Mouse (Mus musculus) neural tube, embryonic 12.5 days (tissue): ENCODE measurements around the gene Maff. TPM values are rescaled to one million over a fixed set of nuclear protein-coding genes. Genes with fewer than 3 reads are reported as not detected.

ENCODE experiments used
- ATAC-seq: fragments of 200-750 bp; cut with Nextera tagmentation; 2 replicates; pipeline ENCODE4 v1.8.0; 2017; ENCODE audit warnings: low read depth, mild to moderate bottlenecking, moderate TSS enrichment, moderate library complexity; ENCODE audit not compliant: low FRiP score
- H3K27ac ChIP-seq: fragments of 300-500 bp; sonication (generic); 2 replicates; pipeline ENCODE4 v1.5.1; 2016
- H3K27me3 ChIP-seq: fragments of 300-500 bp; sonication (generic); replicated peaks from 2 replicates; pipeline ENCODE4 v1.6.1; 2016; ENCODE audit warnings: mild to moderate bottlenecking
- H3K36me3 ChIP-seq: fragments of 300-500 bp; sonication (generic); 2 replicates; pipeline ENCODE4 v1.6.1; 2016; ENCODE audit warnings: mild to moderate bottlenecking
- H3K4me1 ChIP-seq: fragments of 300-500 bp; sonication (generic); 2 replicates; pipeline ENCODE4 v1.6.1; 2016
- H3K4me2 ChIP-seq: fragments of 300-500 bp; sonication (generic); replicated peaks from 2 replicates; pipeline ENCODE4 v1.6.1; 2016; ENCODE audit warnings: mild to moderate bottlenecking
- H3K4me3 ChIP-seq: fragments of 300-500 bp; sonication (generic); 2 replicates; pipeline ENCODE4 v1.5.1; 2016
- H3K9ac ChIP-seq: fragments of 300-500 bp; sonication (generic); 2 replicates; pipeline ENCODE4 v1.6.1; 2016; ENCODE audit warnings: mild to moderate bottlenecking
- H3K9me3 ChIP-seq: fragments of 300-500 bp; sonication (generic); 2 replicates; pipeline ENCODE4 v1.6.1; 2016; ENCODE audit warnings: mild to moderate bottlenecking
- WGBS: fragments of 180-500 bp; shearing (Covaris S2); methylation state at CpG from one replicate; pipeline ENCODE4 v1.1.7; 2016; 5-methylcytosine and 5-hydroxymethylcytosine counted together
- polyA plus RNA-seq: library from polyadenylated mRNA; unstranded; fragments of >200 nt; fragmentation: Nextera tagmentation; extraction: Ambion mirVana; gene quantifications from 2 replicates; pipeline ENCODE4 v1.2.1, GENCODE M21; 2016

Gene Maff
- polyA plus RNA-seq, 1 experiment from 2014 or later = 1.4 TPM

GRCm38 (mm10) chr15:79369452-79370280 lies 23.2 kb downstream of the Maff start:
- Histone ChIP-seq H3K9me3 (no peaks in the 10 kb centered on the region), H3K4me2 (no peak overlapping the region), H3K36me3 (peaks cover 75% of the 10 kb centered on the region), H3K4me3 (no peak overlapping the region), H3K27ac (no peak overlapping the region), H3K27me3 (no peaks in the 10 kb centered on the region), H3K4me1 (peaks cover 5% of the 10 kb centered on the region; the same call in 1 of the 2 replicates), H3K9ac (no peak overlapping the region)
- WGBS = 82% methylated on average over 15 of the region's 15 CpGs
- no peak for ATAC-seq

DNA sequence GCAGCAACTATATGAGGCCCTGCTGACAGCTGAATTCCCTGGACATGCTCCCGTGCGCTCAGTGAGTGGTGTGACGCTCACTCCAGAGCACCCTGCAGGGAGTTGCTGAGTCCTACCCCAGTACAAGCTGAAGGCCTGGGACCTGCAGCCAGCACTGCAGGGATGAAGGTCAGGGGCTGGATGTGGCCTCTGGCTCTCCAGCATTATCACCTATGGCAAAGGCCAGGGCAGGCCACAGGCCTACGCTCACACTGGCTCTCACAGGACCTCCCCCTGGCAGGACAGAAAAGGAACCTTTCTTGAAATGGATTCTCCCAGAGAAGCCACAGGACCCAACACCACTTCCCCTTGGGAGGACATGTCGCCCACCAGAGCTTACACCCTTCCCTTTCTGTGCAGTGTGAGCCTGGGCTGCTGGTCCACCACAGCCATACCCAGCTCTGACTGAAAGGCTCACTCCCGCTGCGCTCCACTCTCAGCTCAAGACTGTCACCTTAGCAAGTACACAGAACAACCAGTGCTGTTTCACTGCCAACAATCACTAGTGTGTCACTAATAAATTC lies 23.9 kb downstream of the Maff start:
- WGBS = 83% methylated on average over 7 of the region's 7 CpGs
- no peak overlapping the region for H3K4me2 ChIP-seq
- no peaks in the 10 kb centered on the region for H3K27me3 ChIP-seq
- peaks cover 5% of the 10 kb centered on the region; the same call in 1 of the 2 replicates for H3K4me1 ChIP-seq
- no peak overlapping the region for H3K27ac ChIP-seq
- peaks cover 73% of the 10 kb centered on the region for H3K36me3 ChIP-seq
- no peak overlapping the region for H3K9ac ChIP-seq
- no peak overlapping the region for H3K4me3 ChIP-seq
- ATAC-seq = no peak
- no peaks in the 10 kb centered on the region for H3K9me3 ChIP-seq

- H3K9ac ChIP-seq = no peak overlapping the region
- H3K27ac ChIP-seq = no peak overlapping the region
- no peak overlapping the region for H3K4me3 ChIP-seq
- WGBS = 54% methylated on average over 3 of the region's 3 CpGs
- no peak overlapping the region for H3K4me2 ChIP-seq
- H3K9me3 ChIP-seq = no peaks in the 10 kb centered on the region
- H3K36me3 ChIP-seq = peaks cover 67% of the 10 kb centered on the region
- no peaks in the 10 kb centered on the region for H3K27me3 ChIP-seq
- no peak for ATAC-seq
- 0 out of 2 replicates have a peak, but pooled peaks cover 4% of the 10 kb centered on the region for H3K4me1 ChIP-seq
Observed at GRCm38 (mm10) chr15:79374760-79375159, 28.3 kb downstream of the Maff start.

DNA sequence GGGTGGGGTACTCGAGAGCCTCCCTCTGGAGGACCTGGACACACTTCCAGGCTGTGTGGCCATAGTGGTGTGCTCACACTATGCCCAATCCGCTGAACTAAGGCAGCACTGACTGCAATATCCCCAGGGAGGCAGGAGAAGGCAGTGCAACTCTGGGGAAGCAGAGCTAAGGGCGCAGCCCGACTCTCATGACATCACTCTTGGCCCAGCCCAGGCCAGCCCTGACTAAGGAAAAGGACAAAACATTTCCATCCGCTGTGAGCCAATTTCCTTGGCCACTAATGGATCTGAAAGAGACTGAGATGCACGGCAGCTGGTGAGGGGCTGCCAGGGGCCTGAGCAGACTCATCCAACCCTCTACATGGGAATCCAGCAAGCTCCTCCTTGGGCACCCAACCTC lies 31.3 kb downstream of the Maff start:
- WGBS = 89% methylated on average over 6 of the region's 6 CpGs
- peaks cover 48% of the 10 kb centered on the region for H3K36me3 ChIP-seq
- no peak overlapping the region for H3K27ac ChIP-seq
- no peaks in the 10 kb centered on the region for H3K27me3 ChIP-seq
- H3K4me3 ChIP-seq = no peak overlapping the region
- no peak overlapping the region for H3K9ac ChIP-seq
- 0 out of 2 replicates have a peak, but pooled peaks cover 4% of the 10 kb centered on the region for H3K4me1 ChIP-seq
- H3K9me3 ChIP-seq = no peaks in the 10 kb centered on the region
- no peak for ATAC-seq
- no peak overlapping the region for H3K4me2 ChIP-seq

DNA sequence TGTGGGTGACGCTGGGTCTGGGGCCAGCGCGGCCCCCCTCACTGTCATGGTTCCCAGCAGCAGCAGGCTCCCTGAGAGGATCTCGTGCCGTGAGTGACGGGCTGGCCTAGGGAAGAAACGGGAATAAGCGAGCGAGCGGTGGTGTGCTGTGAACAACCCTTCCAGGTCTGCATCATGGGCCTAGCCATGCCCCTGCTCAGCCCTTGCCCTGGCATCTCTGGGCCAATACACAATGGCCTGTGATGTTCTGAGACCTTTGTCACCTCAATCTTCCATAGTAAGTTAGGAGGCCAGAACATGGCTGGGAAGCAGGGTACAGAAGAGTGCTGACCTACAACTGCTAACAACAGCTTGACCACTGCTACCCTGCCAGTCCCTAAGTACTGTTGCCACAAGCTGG lies 32.2 kb downstream of the Maff start:
- ATAC-seq = no peak
- Histone ChIP-seq H3K27me3 (no peaks in the 10 kb centered on the region), H3K27ac (no peak overlapping the region), H3K4me3 (no peak overlapping the region), H3K4me1 (0 out of 2 replicates have a peak, but pooled peaks cover 4% of the 10 kb centered on the region), H3K9ac (no peak overlapping the region), H3K4me2 (no peak overlapping the region), H3K9me3 (no peaks in the 10 kb centered on the region), H3K36me3 (peaks cover 44% of the 10 kb centered on the region)
- 93% methylated on average over 10 of the region's 10 CpGs for WGBS

DNA sequence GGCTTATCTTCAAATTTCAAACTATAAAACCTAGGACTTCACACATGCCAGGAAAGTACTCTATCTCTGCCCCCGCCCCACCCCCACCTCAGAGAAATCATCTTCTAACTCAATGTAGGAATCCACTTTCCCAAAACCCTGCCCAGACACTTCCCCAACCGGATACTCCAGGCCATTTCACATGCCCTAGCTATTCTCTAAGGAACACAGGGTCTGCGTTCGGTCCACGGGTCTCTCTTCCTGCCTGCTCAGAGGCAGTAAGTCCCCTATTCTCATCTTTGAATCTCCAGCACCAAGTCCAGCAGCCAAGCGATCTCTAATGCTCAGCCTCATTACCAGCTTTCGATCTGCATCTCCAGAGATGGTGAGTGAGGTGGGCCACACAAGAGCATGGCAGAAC lies 33.2 kb downstream of the Maff start:
- Histone ChIP-seq H3K4me2 (no peak overlapping the region), H3K36me3 (peaks cover 36% of the 10 kb centered on the region), H3K9me3 (no peaks in the 10 kb centered on the region), H3K27ac (no peak overlapping the region), H3K4me1 (0 out of 2 replicates have a peak, but pooled peaks cover 4% of the 10 kb centered on the region), H3K4me3 (no peak overlapping the region), H3K9ac (no peak overlapping the region), H3K27me3 (no peaks in the 10 kb centered on the region)
- 94% methylated on average over 7 of the region's 7 CpGs for WGBS
- ATAC-seq = no peak

DNA sequence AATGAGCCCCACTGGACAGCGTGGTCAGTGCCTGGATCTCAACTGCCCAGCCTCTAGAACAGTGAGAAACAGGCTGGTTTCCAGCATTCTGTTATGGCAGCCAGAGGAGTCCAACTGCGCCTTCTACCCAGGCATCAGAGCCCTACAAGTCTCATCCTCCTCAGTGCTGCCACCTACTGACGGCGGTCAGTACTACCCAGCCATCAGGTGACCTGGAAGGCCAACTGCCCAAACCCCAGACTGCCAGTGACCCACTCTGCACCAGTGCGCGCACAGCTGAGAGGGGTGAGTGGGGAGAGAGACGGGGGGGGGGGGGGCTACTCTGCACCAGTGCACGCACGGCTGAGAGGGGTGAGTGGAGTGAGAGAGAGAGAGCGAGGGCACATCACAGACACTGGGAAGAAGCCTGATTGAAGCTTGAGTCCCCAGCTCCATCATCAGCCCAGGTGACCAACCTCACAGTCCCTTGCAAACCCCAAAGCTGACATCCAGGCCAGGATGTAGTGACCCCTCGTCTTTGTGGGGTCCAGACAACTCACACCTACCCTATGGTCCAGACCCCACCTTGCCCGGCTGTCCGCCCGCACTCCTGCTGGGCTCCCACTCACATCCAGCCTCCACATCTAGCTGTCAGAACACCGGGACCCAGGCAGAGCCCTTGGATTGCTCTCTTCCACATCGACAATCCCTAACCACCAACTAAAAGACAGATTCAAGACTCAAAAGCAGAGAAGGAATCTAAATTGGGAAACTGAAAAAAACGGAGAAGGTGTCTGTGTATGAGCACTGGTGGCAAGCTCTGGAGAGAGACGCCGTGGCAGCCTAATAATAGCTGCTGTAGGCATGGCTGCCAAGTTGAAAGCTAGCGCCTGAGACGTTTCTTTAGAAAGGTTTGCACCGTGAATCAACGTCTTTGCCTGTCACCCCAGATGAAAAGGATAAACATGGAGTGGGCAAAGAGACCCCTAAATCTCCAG lies 34.3 kb downstream of the Maff start:
- H3K27me3 ChIP-seq = no peaks in the 10 kb centered on the region
- WGBS = 59% methylated on average over 21 of the region's 23 CpGs
- no peak overlapping the region for H3K27ac ChIP-seq
- peak; percentile 44; the same call in 1 of the 2 replicates for ATAC-seq
- peaks cover 27% of the 10 kb centered on the region for H3K36me3 ChIP-seq
- H3K9me3 ChIP-seq = no peaks in the 10 kb centered on the region
- H3K4me2 ChIP-seq = no peak overlapping the region
- 0 out of 2 replicates have a peak, but pooled peaks cover 4% of the 10 kb centered on the region for H3K4me1 ChIP-seq
- H3K9ac ChIP-seq = no peak overlapping the region
- H3K4me3 ChIP-seq = no peak overlapping the region

GRCm38 (mm10) chr15:79381644-79382043 lies 35.2 kb downstream of the Maff start:
- Histone ChIP-seq H3K4me1 (0 out of 2 replicates have a peak, but pooled peaks cover 4% of the 10 kb centered on the region), H3K36me3 (peaks cover 19% of the 10 kb centered on the region), H3K27me3 (no peaks in the 10 kb centered on the region), H3K4me2 (no peak overlapping the region), H3K9me3 (no peaks in the 10 kb centered on the region), H3K9ac (no peak overlapping the region), H3K4me3 (no peak overlapping the region), H3K27ac (no peak overlapping the region)
- no peak for ATAC-seq
- 86% methylated on average over 9 of the region's 9 CpGs for WGBS

- WGBS = 70% methylated on average over 6 of the region's 6 CpGs
- Histone ChIP-seq H3K36me3 (no peaks in the 10 kb centered on the region), H3K9ac (no peak overlapping the region), H3K4me1 (peaks cover 8% of the 10 kb centered on the region; the same call in 1 of the 2 replicates), H3K4me2 (no peak overlapping the region), H3K9me3 (no peaks in the 10 kb centered on the region), H3K27me3 (no peaks in the 10 kb centered on the region), H3K27ac (no peak overlapping the region), H3K4me3 (no peak overlapping the region)
- ATAC-seq = no peak
Observed at GRCm38 (mm10) chr15:79387081-79387480, 40.7 kb downstream of the Maff start.

DNA sequence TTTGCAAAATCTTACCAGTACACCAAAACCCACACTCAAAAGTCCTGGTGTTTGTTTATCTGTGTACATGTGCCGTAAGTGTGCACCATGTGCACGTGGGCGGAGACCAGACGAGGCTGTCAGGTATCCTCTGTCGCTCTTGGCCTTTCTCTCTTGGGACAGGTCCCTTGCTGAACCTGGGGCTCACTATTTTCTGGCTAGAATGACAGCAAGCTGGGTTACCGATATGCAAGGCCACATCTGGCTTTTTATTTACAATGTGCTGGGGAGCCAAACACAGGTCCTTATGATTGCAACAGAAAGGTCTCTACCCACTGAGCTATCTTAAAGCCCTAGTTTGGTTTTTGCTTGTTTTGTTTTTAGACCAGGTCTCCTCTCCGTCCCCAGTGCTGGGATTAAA lies 41.2 kb downstream of the Maff start:
- peaks cover 8% of the 10 kb centered on the region; the same call in 1 of the 2 replicates for H3K4me1 ChIP-seq
- H3K9ac ChIP-seq = no peak overlapping the region
- no peak overlapping the region for H3K4me2 ChIP-seq
- H3K4me3 ChIP-seq = no peak overlapping the region
- ATAC-seq = no peak
- H3K36me3 ChIP-seq = no peaks in the 10 kb centered on the region
- no peak overlapping the region for H3K27ac ChIP-seq
- no peaks in the 10 kb centered on the region for H3K27me3 ChIP-seq
- no peaks in the 10 kb centered on the region for H3K9me3 ChIP-seq
- WGBS = 85% methylated on average over 7 of the region's 7 CpGs

GRCm38 (mm10) chr15:79388171-79388570 lies 41.8 kb downstream of the Maff start:
- Histone ChIP-seq H3K9ac (no peak overlapping the region), H3K27me3 (no peaks in the 10 kb centered on the region), H3K9me3 (no peaks in the 10 kb centered on the region), H3K4me2 (no peak overlapping the region), H3K27ac (no peak overlapping the region), H3K4me3 (no peak overlapping the region), H3K36me3 (no peaks in the 10 kb centered on the region), H3K4me1 (peaks cover 12% of the 10 kb centered on the region; the same call in 1 of the 2 replicates)
- WGBS = 78% methylated on average over 6 of the region's 6 CpGs
- no peak for ATAC-seq

- no peak for ATAC-seq
- no peaks in the 10 kb centered on the region for H3K36me3 ChIP-seq
- peaks cover 34% of the 10 kb centered on the region; the same call in 1 of the 2 replicates for H3K4me1 ChIP-seq
- H3K4me2 ChIP-seq = no peak overlapping the region
- H3K9ac ChIP-seq = no peak overlapping the region
- no peaks in the 10 kb centered on the region for H3K9me3 ChIP-seq
- H3K27ac ChIP-seq = no peak overlapping the region
- 84% methylated on average over 6 of the region's 6 CpGs for WGBS
- no peaks in the 10 kb centered on the region for H3K27me3 ChIP-seq
- H3K4me3 ChIP-seq = no peak overlapping the region
Observed at GRCm38 (mm10) chr15:79390434-79390833, 44.0 kb downstream of the Maff start.
